Mouse (Mus musculus): ENCODE data around the gene Lag3.
A peak's percentile ranks its signal among the peaks of the same experiment; 100 is the strongest.

Lag3 gene

DNA sequence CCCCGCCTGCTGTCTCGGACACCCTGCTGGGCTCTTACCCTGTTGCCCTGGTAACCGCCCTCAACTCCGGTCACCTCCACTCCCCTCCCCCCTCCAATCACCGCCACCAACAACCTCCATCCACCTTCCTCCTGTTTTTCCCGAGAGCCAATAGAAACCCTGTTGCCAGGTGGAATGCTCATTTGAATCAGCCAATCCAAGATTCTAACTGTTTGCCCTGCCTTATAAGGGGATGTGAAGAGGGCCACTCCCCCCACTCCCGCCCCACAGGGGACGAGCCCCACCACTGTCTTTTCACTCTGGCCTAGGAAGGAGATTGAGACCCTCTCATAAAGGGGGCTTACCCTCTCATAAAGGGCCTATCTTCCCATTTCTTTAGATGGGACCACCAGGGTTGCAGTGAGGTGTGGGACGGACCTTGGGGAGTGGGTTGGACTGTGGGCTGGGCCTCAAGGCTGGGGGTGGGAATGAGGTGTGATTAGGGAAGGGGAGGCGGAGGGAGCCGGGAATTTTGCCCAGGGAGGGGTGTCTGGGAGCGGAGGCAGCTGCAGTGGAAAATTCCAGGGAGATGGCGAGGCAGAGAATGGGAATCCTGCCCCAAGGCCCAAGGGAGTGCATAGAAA, 8.3 kb upstream of the Lag3 start, which contains the start of gene Ptms:
Gene Ptms (minus strand): TSS at position 409 of the 623 bp plus-strand sequence.
- DNase-seq (ENCODE audit: low spot score in 2 of 2) = peak; percentile 72 to 77

DNA sequence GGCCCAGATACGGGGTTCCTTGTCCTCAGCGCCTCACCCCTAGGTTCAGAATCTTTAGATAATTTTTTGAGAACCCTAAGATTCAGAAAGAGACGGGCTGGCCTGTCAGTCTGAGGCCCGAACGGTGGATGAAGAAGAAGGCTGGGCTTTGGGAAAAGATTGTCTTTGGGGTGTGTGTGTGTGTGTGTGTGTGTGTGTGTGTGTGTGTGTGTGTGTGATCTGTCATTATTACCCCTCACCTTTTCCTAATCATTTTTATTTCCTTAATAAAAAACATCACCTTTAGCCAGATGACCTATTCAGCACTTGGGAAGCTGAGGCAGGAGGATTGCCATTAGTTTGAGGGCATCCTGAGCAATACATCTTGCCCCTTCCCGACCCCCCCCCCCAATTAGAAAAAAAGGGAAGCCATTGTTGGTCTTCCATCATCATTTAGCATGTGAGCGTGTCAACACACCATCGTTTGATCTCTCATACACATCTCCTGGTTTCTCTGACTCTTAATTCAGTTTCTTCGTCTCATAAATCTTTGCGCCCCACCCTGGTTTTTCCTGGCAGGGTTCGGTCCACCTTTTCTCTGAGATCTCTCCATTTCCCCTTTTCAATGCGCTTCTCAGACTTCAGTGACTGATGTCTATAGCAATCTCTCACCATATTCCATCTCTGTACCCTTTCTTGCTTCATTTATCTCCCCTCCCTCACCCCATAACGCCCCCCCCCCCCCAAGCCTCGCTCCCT, 7.6 kb upstream of the Lag3 start:
- DNase-seq (ENCODE audit: low spot score in 2 of 2) = no peak

DNA sequence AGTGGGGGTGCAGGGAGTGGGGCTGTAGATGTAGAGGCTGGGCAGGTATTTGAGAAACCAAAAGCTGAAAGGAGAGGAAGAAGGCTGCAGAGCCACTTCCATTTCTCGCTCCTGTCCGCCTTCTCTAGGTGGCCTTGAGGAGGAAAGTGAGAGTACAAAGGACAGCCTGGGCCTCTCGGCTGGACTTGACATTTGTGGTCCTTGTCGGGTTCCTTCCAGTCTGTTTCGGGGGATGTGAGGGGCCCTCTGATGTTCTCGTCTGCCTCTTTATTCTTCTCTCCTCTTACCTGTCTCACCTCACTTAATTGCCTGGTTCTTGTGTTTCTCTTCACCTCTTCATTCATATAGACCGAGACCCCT, 6.8 kb upstream of the Lag3 start:
- no peak for DNase-seq (ENCODE audit: low spot score in 2 of 2)

DNA sequence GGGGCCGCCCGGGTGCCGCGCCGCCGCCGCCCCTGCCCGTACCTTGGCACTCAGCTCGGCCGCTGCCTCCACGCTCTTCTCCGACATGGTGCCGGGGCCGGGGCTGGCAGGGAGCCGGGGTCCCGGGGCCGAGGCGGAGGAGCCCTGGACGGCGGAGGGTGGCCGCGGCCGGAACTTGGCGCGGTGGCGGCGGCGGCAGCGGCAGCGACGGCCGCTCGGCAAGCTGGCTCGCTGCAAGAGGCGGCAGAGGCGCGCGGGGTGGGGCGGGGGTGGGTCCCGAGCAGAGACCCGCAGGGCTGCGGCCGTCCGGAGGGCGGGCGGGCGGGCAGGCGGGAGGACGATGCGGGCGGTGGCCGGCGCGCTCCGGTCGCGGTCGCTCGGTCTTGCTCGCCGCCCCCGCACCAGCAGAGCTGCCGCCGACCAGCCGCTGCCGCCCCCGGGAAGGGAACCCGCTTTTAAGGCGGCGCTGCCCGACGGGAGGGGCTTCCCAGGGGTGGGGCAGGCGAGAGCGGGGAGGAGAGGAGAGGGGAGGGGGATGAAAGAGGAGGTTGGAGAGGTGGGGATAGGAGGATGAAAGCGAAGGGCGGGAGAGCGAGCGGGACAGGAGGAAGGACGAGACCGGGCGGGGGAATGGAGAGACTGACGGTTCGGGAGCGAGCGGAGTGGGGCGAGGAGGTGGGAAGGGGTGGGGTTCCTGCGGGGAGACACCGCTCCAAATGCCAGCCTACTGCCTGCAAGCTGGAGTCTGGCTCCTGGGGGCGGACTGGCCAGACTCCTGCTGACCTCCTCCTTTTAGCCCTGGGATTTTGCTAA, 6.2 kb upstream of the Lag3 start:
- peak in 1 of 2 experiments; percentile 24 for DNase-seq (ENCODE audit: low spot score in 2 of 2)

DNA sequence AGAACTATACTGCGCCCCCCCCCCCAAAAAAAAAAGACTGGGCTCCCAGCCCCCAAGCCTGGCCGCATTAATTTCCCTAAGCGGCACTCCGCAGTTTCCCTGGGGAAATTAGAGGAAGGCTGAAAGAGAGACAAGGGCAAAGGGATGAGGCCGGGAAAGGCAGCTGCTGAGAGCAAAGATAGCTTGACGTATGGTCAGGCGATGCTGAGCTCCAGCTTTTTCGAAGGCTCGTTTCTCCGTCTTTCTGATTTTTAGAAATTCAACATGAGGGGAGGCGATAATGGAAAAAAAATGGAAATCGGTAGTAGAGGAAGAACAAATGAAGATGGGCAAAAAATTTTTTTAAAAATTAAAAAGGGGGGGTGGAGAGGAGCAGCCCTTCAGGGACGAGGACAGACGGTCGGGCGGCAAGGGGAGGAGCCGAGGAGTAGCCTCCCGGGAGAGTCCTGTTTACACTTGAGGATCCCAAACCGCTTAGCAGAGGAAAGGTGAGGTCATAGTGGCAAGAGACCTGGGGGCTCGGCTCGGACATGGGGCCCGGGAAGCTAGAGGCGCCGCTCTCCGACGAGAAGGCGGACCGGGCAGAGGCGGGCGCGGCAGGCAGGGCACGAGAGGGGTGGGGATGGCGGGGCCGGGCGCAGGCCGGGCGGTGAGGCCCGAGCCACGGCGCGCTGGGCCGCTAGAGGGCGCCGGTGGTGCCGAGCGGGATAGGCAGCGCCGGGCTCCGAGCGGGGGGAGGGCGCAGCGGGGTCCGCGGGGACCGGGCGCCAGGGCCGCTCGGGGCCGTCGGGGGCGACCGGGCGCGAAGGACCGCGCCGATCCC, 5.4 kb upstream of the Lag3 start:
- DNase-seq (ENCODE audit: low spot score in 2 of 2) = peak; percentile 78 to 86

DNA sequence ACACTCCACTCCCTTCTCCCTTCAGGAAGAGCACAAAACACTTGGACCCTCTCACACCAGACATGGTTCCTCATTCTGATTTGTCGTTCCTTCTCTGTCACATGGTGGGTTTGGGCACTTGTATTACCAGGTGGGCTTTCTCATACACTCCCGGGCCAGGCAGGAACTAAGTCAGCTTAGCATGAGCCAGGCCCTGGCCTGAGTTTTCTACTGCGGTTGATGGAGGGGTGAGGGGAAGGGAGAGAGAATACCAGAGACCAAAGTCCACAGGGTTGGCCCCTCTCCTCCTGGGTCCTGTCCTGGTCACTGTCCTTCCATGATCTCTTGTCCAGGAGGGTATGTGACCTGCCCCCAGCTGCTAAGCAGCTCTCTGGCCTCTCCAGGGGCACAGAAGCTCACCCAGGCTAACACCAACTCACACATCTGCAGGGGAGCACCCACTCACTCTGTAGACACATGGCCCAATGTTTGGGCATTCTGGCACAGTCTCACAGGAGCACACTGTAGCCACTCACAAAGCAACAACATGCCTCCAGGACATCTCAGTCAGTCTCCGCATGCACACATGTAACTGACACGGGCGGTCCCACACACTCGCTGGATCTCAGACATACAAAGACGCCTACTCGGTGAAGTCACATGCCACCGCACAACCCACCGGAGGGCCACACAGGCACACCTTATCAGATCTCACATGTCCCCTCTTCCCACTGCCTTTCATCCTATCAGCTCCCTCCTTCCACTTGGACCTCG, 4.6 kb upstream of the Lag3 start:
- no peak for DNase-seq (ENCODE audit: low spot score in 2 of 2)

DNA sequence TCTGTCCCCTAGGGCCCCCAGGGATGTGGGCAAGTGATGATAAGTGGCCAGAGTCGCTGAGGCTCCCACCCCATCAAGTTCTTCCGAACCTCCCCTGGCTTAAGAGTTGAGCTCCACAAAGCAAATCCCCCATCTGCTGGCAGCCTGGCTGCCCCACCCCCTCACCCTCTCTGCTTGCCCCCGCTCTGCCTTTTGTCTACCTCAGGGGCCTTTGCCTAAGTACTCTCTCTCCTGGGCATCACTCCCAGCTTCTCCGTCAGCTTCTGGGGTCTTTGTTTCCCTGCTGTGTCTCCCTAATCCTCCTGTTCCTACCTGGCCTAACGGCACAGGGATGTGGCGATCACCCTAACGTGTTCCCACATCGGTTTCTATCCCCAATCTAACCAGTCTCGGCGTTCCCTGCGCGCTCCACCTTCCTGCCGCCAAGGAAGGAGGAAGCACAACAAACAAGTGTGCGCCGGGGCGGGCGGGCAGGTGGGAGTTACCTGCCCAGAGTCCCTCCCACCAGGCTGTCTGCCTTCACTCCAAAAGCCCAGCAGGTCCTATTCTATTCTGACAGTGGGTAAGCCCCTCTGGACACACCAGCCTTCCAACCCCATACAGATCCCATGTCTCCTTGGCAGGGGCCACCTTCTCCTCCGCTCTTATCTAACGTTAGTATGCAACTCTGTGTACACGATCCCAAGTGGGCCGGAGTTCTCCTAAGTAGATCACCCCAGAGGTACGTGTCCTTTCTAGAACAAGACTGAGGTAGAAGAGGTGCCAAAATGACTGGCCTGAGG, 3.8 kb upstream of the Lag3 start:
- no peak for DNase-seq (ENCODE audit: low spot score in 2 of 2)

DNA sequence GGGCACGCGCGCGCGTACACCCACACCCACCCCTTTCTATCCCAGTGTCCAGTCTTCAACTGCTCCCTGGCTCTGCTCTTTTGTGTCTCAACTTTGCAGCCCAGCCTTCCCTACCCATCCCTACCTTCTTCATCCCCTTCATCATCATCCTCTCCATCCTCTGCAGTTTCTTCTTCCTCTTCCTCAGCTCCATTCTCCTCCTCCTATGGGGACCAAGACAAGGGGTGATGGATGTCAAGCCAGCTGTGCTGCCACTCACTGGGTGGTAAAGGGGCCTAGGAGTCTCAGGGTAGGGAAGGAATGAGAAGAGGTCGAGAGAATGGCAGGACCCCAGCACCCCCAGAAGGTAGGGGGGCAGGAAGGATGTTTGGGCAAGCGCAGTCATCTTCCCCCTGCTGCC, 3.0 kb upstream of the Lag3 start:
- no peak for DNase-seq (ENCODE audit: low spot score in 2 of 2)

DNA sequence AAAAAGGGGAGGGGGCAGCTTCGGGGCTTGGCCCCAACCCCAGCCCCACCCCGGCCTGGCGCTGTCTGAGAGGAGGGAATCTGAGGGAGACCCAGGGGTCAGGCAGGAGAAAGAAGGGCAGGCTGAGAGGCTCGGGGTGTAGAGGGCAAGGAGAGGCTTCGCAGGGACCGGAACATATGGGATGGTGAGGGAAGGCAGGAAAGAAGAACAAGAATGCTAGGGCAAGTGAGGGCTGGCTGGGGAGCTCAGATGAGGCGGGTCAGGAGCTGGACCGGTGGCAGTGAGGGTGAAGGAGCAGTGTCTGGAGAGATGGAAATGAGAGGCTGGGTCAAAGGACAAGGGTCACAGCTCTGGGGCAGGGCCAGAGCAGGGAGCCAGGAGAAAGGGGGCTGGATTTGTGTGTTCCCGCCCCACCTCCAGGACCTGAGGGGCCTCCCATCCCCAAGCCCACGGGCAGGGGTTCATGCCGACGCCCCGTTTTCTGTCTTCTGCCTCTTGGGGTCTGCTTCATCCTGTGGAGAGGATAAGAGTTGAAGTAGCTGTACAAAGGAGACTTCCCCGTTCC, 2.3 kb upstream of the Lag3 start:
- no peak for DNase-seq (ENCODE audit: low spot score in 2 of 2)

DNA sequence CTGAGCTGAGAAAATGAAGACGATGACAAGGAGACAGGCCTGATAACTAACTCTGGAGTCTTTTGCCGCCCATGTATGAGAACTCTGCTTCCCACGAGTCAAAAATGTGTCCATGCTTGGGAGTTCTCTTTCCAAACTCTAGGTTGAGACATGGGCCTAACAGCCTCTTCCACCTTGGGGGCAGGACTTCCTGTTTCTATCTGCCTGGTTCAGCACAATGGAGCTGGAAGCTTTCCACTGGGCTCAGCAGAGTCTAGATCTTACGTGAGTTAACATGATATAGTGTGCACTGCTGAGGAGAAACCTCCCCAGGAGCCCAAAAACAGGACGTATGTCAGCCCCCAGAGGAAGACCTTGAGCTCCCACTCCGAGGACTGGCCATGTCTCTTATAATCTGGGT, 1.7 kb upstream of the Lag3 start:
- DNase-seq (ENCODE audit: low spot score in 2 of 2) = no peak

DNA sequence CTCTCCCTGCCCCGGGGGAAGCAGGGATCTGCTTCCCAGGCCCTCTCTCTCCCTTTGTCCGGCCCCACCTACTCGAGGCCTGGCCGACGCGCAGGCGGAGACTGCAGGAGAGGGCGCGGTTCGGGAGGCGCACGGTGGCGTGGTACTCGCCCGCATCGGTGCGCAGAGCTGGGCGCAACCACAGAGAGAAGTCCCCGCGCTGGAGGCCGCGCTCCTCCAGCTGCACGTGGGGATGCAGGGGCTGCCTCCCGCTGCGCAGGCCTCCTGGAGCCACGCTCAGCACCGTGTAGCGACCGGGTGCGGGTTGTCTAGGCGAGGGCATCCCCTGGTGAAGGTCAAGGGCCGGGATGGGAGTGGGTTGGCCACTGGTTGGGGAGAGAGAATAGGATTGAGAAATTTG, 1.5 kb downstream of the Lag3 start:
- no peak for DNase-seq (ENCODE audit: low spot score in 2 of 2)

DNA sequence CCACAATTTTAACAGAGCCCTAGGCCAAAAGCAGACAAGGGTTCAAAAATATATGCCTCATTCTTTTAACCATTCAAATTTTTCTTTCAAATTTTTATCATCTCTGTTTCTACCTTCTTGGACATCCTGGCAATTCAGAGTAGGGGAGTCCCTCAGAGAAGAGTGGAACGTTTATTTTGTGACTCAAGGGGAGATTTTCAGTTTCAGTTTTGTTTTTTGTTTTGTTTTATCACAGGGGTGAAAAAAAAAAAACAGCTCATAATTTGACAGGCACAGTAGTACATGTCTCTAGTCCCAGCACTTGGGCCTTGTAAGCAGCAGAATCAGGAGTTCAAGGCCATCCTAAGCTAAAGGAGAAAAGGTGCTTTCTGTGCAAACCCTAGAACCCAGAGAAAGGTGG, 3.7 kb downstream of the Lag3 start:
- DNase-seq (ENCODE audit: low spot score in 2 of 2) = no peak

DNA sequence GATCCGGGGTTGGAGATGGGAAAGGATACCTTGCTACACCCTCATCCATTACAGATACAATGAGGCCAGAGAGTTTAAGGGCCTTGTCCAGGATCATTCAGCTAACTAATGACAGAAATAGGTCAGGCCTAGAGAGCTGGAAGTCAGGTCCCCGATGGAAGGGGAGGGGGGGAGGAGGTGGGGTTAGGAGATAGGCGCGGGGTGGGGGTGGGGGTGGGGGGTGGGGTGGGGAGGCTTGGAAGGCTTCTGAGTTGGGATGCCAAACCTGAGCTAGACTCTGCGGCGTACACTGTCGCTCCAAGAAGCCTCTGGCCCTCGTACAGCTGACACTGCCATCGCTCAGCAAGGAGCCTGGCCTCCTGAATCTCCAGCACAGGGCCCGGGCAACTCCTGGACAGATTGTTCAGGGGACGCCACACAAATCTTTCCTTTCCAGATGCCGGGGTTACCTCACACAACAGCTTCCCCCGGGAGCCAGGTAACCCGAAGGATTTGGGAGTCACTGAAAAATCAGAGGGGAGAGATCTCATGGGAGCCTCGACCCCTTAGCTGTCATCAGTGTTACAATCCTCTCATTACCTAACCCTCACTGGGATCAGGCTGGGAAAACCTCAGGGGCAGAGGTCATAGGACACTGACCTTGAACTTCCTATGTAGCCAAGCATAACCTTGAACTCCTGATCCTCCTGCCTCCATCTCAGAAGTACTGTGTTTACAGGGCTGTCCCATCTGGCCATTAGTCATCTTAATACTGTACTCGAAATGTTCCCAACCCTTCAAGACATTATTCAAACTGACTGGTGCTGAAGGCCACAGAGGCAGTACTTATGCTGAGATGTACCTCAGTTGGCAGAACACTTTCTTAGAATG, 6.3 kb downstream of the Lag3 start:
- no peak for DNase-seq (ENCODE audit: low spot score in 2 of 2)

DNA sequence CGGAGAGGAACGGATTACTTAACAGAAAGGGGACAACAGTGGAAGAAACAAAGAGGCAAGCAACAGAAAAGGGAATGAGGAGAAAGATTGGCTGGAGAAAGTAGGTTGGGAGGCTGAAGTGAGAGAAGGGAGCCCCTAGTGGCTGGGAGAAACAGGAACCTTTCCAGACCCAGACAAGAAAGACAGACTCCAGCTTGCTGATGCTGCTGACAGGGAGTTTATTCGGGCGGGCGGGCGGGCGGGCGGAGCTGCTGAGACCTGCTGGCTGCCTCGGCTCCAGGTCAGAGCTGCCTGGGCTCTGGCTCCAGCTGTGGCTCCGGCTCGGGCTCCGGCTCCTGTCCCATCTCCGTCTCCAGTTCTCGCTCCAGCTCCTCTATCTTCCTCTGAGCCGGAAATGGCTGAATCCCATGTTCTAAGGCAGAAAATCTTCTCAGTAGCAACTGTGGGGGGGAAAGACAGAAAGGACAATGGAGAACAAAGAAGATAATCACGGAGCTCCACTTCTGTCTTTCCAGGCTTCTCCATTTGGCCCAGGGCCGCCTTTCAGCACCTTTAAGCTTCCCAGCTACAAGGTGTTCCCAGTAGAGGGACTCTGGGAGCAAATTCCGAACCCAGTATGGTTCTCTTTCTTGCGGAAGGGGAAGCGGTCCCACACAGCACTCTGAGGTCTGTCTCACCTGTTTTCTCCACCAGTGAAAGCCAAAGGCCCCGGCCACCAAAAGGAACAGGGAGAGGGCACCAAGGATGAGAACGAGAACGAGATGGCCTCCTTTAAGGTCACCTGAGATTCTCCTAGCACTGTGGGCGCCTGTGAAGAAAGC, 7.1 kb downstream of the Lag3 start:
- no peak for DNase-seq (ENCODE audit: low spot score in 2 of 2)

DNA sequence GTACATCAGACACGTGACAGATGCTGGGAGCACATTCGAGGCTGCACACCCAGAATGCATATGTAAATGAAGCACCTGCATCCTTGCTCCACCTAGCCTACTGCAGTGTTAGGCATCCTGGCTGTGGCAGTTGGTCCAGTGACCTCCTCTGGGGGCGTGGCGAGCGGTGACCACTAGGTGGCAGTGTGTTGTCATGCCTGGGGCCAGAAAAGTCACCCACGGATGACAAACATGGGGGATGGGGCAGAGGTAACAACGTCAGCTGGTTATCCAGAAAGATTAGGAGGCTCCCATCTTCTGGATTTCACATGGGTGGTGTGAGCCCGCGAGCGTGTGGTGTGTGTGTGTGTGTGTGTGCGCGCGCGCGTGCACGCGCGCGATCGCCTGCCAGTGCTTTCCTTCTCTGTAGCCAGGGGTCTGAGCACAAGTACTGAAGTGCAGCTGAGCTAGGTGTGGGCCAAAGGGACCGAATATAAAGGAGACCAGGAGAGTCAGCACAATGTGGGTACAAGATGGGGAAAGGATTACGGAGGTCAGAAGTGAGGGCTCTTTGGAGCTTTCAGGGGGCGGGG, 7.8 kb downstream of the Lag3 start:
- peak; percentile 93 to 95 for DNase-seq (ENCODE audit: low spot score in 2 of 2)

DNA sequence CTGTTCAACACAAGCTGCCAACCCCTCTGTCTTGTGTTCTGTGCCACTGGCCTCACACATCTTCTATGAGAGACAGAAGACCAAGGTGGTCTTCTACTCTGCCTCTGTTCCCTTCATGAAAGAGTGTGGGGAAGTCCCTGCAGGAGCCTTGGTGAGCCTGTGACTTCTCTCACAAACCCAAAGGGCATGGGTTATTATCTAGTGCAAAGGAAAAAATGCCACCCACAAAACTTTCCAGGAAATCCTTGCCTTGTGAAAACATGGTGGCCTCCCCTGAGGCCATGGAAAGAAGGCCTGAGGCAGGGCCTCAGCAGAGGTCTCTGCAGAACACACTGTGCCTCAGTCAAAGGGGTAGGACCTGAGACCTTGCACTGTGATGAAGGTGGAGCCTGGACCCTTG, 9.7 kb downstream of the Lag3 start:
- no peak for DNase-seq (ENCODE audit: low spot score in 2 of 2)

DNA sequence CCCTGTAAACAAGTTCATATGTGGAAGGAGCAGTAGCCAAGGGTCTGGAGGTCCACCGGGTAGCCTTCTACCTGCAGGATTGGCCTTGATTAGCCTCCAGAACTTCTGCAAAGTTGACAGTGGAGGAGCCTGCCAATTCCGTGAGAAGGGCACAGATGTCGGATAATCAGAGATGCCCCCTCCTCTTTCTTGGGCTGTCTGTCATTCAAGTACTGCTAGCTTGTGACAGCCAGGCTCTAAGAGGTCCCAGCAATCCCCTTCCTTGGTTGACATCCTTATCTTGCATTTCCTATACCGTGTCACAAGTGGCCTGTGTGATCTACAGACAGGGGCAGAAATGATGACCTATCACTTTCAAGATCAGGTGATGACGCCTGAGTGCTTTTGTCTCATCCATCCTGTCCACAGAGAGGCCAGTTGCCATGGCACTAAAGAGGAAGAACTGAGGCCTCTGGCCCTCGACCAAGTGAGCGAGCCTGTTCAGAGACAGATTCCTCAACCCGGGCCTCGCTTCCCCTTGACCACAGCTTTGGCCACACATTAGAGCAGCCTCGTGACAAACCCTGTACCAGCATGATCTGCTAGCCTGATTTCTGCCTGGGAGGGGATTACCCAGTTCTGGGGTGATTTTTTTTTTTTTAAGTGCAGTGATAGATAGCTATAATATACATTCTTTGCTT, 10.6 kb downstream of the Lag3 start:
- DNase-seq (ENCODE audit: low spot score in 2 of 2) = peak; percentile 46 to 53
